Mouse (Mus musculus) layer of hippocampus, adult 6 months (tissue): ENCODE results near the gene Snx14. TPM values are rescaled to one million over a fixed set of nuclear protein-coding genes. Genes with fewer than 3 reads are reported as not detected.

Source experiments
- long read RNA-seq, 2 experiments: library from polyadenylated mRNA; unstranded; transcript quantifications; one replicate each; pipeline ENCODE4 v2.0.0; 2019 to 2020
- polyA plus RNA-seq: library from polyadenylated mRNA; unstranded; fragments of <200 nt; fragmentation: Nextera tagmentation; gene quantifications from 2 replicates; pipeline ENCODE4 v1.2.3, GENCODE M21; 2021

Snx14 gene
- 21.2 and 21.4 TPM in 2 replicates for polyA plus RNA-seq
- long read RNA-seq, experiment 1, transcript Snx14-207 (29 exons, 3,082 nt), result major isoform, 35 of 58 reads
- long read RNA-seq, experiment 1, partial matches to known transcripts, result 17 of 58 reads
- long read RNA-seq, experiment 1, other reads (novel, unspliced or antisense), result 2 of 58 reads
- long read RNA-seq, experiment 2, transcript Snx14-204 (28 exons, 3,109 nt), result minor isoform, 23 of 170 reads
- long read RNA-seq, experiment 2, transcript Snx14-207 (29 exons, 3,082 nt), result major isoform, 126 of 170 reads
- long read RNA-seq, experiment 2, partial matches to known transcripts, result 9 of 170 reads
- long read RNA-seq, experiment 2, other reads (novel, unspliced or antisense), result 12 of 170 reads

GRCm38 (mm10) chr9:88438555-88439237, at the start of gene Snx14:
Snx14 (minus strand) TSS chr9:88438958.

GRCm38 (mm10) chr9:88482230-88482828, 43.6 kb upstream of the Snx14 start, which contains the start of gene Syncrip:
Syncrip (minus strand) TSS chr9:88482574.

GRCm38 (mm10) chr9:88326930-88327901, 111.5 kb downstream of the Snx14 start, which contains the start of gene Nt5e:
Nt5e (plus strand) TSS chr9:88327197.

Other genes with a start within 250 kb of the Snx14 start
- 0.95 and 1.1 TPM in 2 replicates for gene Nt5e, start 111.8 kb downstream of the Snx14 start, polyA plus RNA-seq
- not detected in 2 replicates for gene Gm20537, start 17.7 kb upstream of the Snx14 start, polyA plus RNA-seq
- gene Syncrip, start 43.6 kb upstream of the Snx14 start, polyA plus RNA-seq, result 13.2 and 18.4 TPM in 2 replicates
- gene Zfp949, start 109.1 kb upstream of the Snx14 start, polyA plus RNA-seq, result 6.5 and 7.4 TPM in 2 replicates
- gene Trim43a, start 141.9 kb upstream of the Snx14 start, polyA plus RNA-seq, result 0.14 TPM in 1 of 2 replicates, not detected in the other